Mouse (Mus musculus): ENCODE results near the gene Selenbp1. TPM values are rescaled to one million over a fixed set of nuclear protein-coding genes. Genes with fewer than 3 reads are reported as not detected.

The Selenbp1 gene
- polyA plus RNA-seq, 1 experiment: 15.2 TPM

DNA sequence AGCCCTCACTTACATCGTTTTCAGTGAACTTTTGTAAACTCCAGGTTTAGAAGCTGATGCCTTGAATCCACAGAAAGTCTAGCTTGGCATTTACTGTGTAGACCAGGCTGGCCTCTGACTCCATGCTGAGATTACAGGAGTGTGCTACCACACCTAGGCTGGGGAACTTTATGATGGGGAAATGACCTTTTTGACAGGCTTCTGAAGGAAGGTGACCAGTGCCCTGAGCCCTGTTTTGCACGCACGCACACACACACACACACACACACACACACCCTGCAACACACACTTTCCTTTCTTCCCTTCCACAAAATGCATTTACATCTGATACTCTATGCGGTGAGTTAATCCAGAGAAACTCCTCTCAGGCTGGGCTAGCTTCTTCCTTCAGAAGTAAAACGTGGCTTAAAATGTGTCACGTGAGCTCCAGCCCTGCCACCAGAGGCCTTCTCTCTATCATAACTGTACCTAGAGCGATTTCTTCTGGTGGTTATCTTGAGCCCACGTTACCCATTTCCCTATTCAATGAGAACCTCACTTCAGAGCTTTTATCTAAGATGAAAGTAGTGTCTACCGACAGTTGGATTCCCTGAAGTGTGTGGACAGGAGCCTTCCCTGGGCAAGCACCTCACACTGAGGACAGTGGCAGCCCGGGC lies 1.3 kb upstream of the Selenbp1 start:
- peak; percentile 61 for TF ChIP-seq GATA1 (IDR thresholded peaks at IDR 0.05; ENCODE audit: low read length)

DNA sequence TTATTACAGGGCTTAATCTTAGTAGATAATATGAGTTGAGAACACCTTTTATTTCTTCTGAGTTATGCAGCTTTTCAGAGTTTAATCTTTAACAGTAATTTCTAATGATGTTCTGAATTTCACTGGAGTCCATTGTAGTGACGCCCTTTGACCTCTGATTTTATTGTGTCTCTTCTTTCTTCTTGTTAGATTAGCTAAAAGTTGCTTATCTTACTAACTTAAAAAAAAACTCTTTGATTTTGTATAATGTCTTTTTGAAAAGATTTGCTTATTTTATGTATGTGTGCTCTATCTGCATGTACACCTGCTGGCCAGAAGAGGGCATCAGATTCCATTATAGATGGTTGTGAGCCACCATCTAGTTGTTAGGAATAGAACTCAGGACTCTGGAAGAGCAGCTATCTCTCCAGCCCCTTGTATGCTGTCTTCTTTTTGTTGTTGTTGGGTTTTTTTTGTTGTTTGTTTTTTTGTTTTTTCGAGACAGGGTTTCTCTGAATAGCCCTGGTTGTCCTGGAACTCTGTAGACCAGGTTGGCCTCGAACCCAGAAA lies 15.3 kb downstream of the Selenbp1 start:
- TF ChIP-seq GATA1 (IDR thresholded peaks at IDR 0.05; ENCODE audit: low read length): no peak

DNA sequence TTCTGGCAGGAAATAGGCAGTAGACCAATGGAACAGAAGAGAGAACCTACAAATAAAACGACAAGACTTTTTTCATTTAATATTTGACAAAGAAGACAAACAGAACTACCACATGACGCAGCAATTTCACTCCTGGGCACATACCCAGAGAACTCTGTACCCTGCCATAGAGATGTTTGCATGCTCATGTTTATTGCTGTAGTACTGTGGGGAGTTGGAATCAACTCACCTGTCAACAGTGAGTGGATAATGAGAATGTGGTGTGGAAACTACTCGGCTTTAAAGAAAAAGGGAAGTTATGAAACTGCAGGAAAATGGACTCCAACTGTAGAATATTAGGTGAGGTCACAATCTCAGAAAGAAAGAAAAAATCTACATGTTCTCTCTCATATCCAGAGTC lies 16.8 kb downstream of the Selenbp1 start:
- TF ChIP-seq GATA1 (IDR thresholded peaks at IDR 0.05; ENCODE audit: low read length): no peak

DNA sequence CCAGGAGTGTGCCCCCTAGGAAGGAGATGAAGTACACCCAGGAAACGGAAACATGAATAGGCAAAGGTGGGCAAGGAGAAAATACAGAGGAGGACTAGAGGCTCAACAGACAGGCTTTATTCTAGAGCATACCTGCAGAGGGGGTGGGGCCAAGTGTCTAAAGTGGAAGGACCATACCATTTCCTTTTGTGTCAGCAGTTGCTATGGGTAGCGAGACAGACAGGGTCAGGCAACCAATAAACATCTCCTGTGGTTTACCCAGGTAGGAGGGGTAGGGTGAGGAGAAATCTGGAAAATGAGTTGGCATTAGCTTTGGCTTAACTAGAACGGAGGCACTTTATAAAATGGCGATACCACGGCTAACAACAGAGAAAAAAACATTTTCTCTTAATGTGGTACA lies 19.9 kb downstream of the Selenbp1 start:
- no peak for TF ChIP-seq GATA1 (IDR thresholded peaks at IDR 0.05; ENCODE audit: low read length)

DNA sequence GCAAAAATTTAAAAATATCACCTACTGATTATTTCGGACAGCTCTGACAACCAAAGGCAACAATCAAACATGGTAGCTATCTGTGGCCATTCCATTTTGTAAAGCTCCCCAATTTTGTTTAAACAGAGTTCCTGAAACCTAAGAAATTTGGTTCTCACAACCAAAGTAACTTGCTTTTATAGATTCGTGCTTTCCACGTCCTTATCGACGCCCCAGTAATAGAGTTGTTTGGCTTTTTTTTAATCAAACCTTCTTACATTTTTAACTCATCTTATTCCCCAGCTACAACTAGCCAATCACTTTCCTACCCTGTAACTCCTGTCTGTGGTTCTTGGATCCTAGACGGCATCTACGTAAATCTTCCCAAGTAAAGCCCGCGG lies 20.5 kb downstream of the Selenbp1 start:
- TF ChIP-seq GATA1 (IDR thresholded peaks at IDR 0.05; ENCODE audit: low read length): no peak

DNA sequence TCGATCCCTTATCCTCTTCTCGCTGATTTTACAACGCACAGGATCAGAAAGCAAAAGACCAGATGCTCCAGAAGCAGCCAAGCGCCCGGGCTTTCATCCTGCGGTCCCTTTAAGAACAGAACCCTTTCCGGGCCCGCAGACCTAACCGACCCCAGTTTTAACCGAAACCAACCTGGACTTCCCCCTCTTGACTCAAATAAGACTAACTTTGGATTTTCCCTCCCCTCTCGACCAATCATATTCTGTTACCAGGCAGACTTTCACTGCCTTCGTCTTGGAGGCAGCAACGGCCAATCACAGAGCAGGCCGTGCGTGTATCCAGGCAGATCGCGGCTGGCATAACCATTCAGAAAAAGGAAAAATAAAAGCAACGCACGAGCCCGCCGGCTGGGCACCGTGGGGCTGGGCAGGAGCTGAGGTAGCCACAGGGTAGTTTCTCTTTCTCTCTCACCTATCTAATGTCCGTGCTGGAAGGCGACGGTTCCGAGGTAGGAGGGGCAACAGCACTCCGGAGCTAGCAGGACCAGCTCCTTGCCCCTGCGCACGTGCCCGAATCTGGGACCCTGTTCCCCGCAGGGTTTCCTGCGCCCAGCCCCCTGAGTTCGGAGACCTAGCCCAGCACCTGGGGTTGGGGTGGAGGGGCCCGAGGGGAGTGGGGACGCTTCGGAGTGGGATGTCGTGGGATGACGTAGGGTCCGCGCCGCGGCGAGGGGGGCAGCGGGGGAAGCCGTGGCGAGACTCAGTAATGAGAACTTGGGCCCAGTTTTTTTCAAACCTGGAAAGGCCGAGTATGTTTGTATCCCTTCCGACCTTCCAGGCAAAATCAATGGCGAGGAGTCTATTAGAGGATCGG lies 21.1 kb downstream of the Selenbp1 start, which contains the start of gene Rfx5:
Gene Rfx5, plus strand, starts transcription at position 312 of the 853 bp plus-strand sequence.
- TF ChIP-seq GATA1 (IDR thresholded peaks at IDR 0.05; ENCODE audit: low read length): no peak

DNA sequence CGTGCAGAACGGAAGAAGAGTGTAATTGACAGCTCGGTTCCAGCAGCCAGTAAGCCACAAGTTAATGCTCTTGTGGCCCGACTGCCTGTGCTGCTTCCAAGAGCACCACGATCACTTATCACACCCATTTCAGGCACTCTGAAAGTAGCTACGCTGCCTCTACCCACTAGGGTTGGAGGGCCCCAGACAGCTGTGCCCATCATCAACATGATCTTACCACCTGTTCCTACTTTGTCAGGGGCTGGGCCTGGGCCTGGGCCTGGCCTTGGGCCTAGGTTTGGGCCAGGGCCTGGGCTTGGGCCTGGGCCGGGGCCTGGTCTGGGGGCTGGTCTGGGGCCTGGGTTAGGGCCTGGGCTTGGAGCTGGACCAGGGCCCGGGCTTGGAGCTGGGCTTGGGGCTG lies 25.4 kb downstream of the Selenbp1 start:
- no peak for TF ChIP-seq GATA1 (IDR thresholded peaks at IDR 0.05; ENCODE audit: low read length)

DNA sequence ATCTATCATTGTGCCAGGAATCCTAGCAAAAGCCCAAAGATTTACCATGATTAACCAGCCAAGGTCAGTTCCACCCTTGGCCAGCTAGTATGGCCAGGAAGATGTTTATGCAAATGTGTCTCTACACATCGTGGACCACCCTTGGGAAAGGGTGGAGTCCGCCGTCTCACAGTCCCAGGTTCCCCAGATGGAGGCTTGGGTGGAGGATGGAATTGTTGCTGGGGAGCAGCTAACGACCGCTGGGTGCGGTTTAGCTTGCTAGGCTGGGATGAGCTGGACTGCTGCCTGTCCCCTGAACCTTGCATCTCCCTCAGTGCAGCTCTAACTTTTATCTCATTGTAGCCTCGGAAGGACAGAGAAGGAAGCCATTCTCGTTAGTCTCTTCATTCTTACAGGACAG lies 27.0 kb downstream of the Selenbp1 start:
- no peak for TF ChIP-seq GATA1 (IDR thresholded peaks at IDR 0.05; ENCODE audit: low read length)

DNA sequence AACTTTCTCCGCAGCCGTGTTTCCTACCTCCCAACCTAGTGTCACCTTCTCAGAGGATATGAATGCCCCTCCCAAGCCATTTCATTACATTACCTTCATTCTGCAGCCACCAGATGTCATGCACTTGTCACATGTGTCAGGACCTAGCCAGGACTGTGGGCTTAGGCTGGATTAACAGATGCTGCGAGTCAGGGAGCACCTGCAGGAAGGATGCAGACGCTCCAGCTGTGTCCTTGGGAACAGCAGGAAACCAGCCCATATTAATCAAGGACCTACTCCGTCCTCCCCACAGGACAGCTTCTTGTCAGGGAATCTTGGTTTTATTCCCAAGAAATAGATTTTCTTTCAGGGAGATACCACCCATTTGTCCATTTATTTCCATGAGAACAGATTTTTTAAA lies 27.5 kb downstream of the Selenbp1 start:
- TF ChIP-seq GATA1 (IDR thresholded peaks at IDR 0.05; ENCODE audit: low read length): no peak

DNA sequence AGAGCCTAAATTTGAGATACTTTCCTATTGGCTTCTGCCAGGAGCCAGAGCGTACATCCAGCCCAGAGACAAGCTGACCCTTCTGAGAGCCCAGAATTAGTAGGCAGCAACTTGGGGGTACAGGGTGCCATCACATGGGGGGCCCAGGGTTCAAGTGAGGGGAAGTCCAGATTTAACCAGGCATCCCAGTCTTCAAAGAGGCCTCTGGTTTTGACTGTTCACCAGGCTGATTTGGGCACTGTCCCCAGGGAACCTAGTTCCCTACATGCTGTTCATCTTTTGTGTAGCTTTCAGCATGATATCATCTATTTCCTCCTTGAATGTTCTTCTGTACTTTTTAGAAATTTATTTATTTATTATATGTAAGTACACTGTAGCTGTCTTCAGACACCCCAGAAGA lies 32.1 kb downstream of the Selenbp1 start:
- no peak for TF ChIP-seq GATA1 (IDR thresholded peaks at IDR 0.05; ENCODE audit: low read length)

DNA sequence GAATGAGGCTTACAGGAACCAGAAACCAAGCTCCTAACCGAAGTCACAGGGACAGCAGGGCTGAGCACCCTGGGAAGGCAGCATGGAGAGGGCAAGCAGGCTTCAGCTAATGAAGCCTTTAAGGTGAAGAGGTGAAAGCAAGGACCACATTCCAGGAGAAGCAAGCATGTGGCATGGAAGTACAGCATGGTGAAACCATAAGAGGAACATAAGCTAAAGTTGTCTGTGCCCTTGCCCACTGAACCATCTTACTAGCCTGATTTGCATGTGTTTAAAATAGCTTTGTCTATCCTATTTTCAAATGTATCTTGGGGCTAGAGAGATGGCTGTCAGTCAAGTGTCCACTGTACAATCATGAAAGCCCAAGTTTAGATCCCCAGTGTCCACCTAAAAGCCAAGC lies 33.0 kb downstream of the Selenbp1 start:
- no peak for TF ChIP-seq GATA1 (IDR thresholded peaks at IDR 0.05; ENCODE audit: low read length)

DNA sequence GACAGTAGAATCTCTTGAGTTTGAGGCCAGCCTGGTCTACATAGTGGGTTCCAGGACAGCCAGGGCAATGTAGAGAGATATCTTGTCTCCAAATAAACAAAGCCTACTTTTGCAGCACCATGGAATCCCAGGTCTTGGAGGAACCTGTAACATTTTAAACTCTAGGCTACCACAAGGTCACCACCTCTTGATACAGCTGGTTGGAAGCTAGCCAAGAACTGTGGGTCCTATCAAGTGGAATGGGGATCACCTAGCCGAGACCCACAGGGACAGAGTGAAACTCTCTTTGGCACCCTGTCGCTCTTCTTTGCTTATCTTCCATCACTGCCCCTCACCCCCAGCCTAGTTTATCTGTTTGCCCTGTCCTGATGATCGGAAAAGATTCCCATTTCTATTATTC lies 39.7 kb downstream of the Selenbp1 start:
- no peak for TF ChIP-seq GATA1 (IDR thresholded peaks at IDR 0.05; ENCODE audit: low read length)

DNA sequence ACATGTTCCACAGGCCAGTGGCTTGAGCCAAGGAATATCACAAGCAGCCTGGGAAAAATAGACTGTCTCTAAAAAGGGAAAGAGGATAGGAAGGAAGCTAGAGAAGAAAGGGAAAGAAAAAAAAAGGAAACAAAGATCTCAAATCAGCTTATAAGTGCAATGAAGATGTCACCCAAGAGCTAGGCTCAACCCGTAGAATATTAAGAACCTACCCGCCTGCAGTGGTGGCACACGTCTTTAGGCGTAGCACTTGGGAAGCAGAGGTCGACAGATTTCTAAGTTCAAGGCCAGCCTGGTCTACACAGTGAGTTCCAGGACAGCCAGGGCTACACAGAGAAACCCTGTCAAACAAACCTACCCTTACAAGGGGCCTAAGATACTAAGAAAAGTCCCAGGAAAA lies 40.8 kb downstream of the Selenbp1 start:
- no peak for TF ChIP-seq GATA1 (IDR thresholded peaks at IDR 0.05; ENCODE audit: low read length)

DNA sequence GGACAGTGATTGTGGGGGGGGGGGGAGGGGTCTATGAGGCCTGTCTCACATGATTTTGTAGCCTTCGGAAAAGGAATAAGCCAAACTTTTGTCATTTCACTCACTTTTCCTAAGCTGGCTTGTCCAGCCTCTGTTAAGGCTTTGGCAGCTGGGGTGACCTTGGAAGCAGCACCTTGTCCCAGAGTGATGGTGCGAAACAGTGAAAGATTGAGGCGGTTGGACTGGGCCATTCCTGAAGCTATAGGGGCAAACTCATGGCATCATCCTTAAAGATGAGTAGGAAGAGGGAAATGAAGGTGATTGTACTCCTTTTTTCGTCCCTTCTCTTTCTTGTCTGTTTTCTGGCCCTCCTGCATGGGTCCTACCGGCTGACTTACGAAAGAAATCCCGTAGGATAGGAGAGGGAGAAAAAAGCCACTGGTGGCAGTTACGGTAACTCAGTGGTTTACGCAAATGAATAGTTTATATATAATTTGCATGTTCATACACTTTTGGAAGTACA lies 41.2 kb downstream of the Selenbp1 start:
- TF ChIP-seq GATA1 (IDR thresholded peaks at IDR 0.05; ENCODE audit: low read length): no peak

DNA sequence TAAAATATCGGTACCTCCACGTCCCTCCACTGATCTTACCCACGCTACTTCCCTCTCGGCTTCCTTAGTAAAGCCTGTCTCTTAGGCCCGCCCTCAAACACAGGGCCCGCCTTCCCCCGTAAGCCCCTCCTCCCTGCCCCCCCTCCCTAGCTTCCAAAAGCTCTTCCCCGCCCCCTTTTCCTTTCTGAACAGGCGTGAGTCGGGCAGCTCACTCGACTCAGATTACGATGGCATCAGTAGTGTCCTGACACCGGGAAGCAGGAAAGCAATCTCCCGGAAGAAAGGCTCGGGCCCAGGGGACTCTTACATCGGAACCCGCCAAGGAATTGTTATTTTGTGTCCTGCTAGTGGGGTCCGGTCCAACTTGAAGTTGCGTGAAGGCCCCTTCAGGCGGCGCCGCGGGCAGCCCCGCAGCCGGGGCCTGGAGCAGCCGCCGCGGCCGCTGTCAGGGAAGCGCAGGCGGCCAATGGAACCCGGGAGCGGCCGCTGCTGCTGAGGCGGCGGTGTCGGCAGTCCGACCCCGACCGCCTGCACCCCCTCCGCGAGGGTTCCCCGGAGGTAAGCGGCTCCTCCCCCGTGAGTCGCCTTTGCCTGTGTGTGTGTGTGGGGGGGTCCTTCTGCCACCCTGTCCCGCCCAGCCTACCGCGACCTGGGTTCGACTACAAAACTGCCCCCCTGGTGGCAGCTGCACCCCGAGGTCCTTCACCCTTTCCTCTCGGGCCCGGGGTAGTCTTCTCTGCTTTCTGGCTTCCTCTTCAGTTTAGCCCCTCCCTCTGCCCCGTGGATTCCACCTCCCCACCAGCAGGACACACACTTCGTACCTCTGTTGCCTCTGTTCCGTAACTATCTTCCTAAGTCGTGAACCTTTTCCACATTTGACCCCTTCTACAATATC lies 41.9 kb downstream of the Selenbp1 start, which contains the start of gene Pi4kb:
Gene Pi4kb, plus strand, starts transcription at position 204 of the 895 bp plus-strand sequence.
- no peak for TF ChIP-seq GATA1 (IDR thresholded peaks at IDR 0.05; ENCODE audit: low read length)
